ENCODE assay signal across 15 mouse cellular contexts in the genomic region with DNA sequence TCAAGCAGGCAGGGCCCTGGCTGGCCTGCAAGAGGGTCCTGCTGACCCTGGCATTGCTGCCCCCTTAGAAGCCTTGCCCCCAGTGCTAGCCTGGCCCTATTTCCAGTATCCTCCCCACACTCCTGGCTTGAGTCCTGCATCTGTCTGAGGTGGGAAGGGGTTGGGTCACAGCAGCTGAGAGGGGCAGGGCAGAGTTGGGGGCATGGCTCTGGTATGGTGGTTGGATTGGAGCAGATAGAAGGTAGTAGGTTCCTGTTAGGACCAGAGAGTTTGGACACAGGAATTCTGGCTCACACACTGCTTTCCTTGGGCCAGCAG. TPM values are rescaled to one million over a fixed set of nuclear protein-coding genes. Genes with fewer than 3 reads are reported as not detected.
DNase-seq lines count a peak whose midpoint lies in the region; ATAC-seq lines count a peak whose summit lies in the region.
"Had no signal": no experiment of that assay in that cellular context is flagged by ENCODE, and none has a peak within 500 bp of the region (broad histone marks: within the 10 kb centered on the region; RNA-seq: fewer than 3 reads in every experiment).

No protein-coding gene starts in this region.

- peak overlapping the region; percentile 46; the same call in 1 of the 2 replicates for H3K4me3 ChIP-seq in heart, embryonic 11.5 days (ENCODE audit: low read depth, low read length)
- H3K4me3 ChIP-seq in forebrain, embryonic 10.5 days = no peak overlapping the region
- H3K4me3 ChIP-seq in hindbrain, embryonic 10.5 days = no peak overlapping the region
- H3K4me3 ChIP-seq in midbrain, embryonic 14.5 days (replicated peaks; ENCODE audit: low read depth, low read length) = no peak overlapping the region
- H3K4me3 ChIP-seq: liver, embryonic 12.5 days had no signal

- no peaks in the 10 kb centered on the region for H3K9me3 ChIP-seq in heart, embryonic 11.5 days (replicated peaks; ENCODE audit: control insufficient read depth, low read length)
- no peaks in the 10 kb centered on the region for H3K9me3 ChIP-seq in forebrain, embryonic 10.5 days
- H3K9me3 ChIP-seq in hindbrain, embryonic 10.5 days = no peaks in the 10 kb centered on the region
- H3K9me3 ChIP-seq in midbrain, embryonic 14.5 days (ENCODE audit: control insufficient read depth, low read length) = no peaks in the 10 kb centered on the region
- H3K9me3 ChIP-seq: liver, embryonic 12.5 days had no signal

- H3K4me1 ChIP-seq in heart, embryonic 11.5 days (ENCODE audit: control insufficient read depth, insufficient read depth, low read length) = peaks cover 20% of the 10 kb centered on the region
- peaks cover 47% of the 10 kb centered on the region for H3K4me1 ChIP-seq in forebrain, embryonic 10.5 days
- H3K4me1 ChIP-seq in hindbrain, embryonic 10.5 days (replicated peaks) = peaks cover 43% of the 10 kb centered on the region
- peaks cover 36% of the 10 kb centered on the region for H3K4me1 ChIP-seq in midbrain, embryonic 14.5 days (ENCODE audit: control insufficient read depth, insufficient read depth, low read length)

- no peak for ATAC-seq in heart, embryonic 11.5 days (replicated peaks; ENCODE audit: insufficient number of reproducible peaks, low FRiP score, low TSS enrichment)
- 0 out of 2 replicates have a peak, but pooled peaks have one; percentile 34 for ATAC-seq in midbrain, embryonic 14.5 days (ENCODE audit: low FRiP score, low TSS enrichment)
- ATAC-seq: liver, embryonic 12.5 days; Patski had no signal

- peak overlapping the region; percentile 99 for H3K27ac ChIP-seq in heart, embryonic 11.5 days (ENCODE audit: low read depth, low read length)
- H3K27ac ChIP-seq in forebrain, embryonic 10.5 days = peak overlapping the region; percentile 90
- H3K27ac ChIP-seq in hindbrain, embryonic 10.5 days = peak overlapping the region; percentile 77
- peak overlapping the region; percentile 90 for H3K27ac ChIP-seq in midbrain, embryonic 14.5 days (replicated peaks; ENCODE audit: low read depth, low read length)
- H3K27ac ChIP-seq: liver, embryonic 12.5 days had no signal

- intact Hi-C loops in heart, postnatal 25 days (cut with DNase I) = no loop called here

- peak overlapping the region; percentile 70 for H3K4me2 ChIP-seq in heart, embryonic 11.5 days
- H3K4me2 ChIP-seq in midbrain, embryonic 14.5 days (ENCODE audit: low read length) = no peak overlapping the region
- H3K4me2 ChIP-seq: liver, embryonic 12.5 days had no signal

- H3K9ac ChIP-seq in heart, embryonic 11.5 days (ENCODE audit: low read depth, low read length) = peak overlapping the region; percentile 59
- 0 out of 2 replicates have a peak overlapping the region, but pooled peaks have one; percentile 26 for H3K9ac ChIP-seq in midbrain, embryonic 14.5 days (replicated peaks; ENCODE audit: low read length)
- H3K9ac ChIP-seq: liver, embryonic 12.5 days had no signal

- peaks cover 7% of the 10 kb centered on the region; the same call in 1 of the 2 replicates for H3K27me3 ChIP-seq in heart, embryonic 11.5 days (ENCODE audit: control insufficient read depth, insufficient read depth, low read length)
- peaks cover 14% of the 10 kb centered on the region; the same call in 1 of the 2 replicates for H3K27me3 ChIP-seq in forebrain, embryonic 10.5 days (ENCODE audit: poor library complexity, severe bottlenecking)
- peaks cover 4% of the 10 kb centered on the region; the same call in 1 of the 2 replicates for H3K27me3 ChIP-seq in hindbrain, embryonic 10.5 days (ENCODE audit: insufficient read depth, poor library complexity, severe bottlenecking)
- H3K27me3 ChIP-seq in midbrain, embryonic 14.5 days (ENCODE audit: control insufficient read depth, insufficient read depth, low read length) = no peaks in the 10 kb centered on the region

- no peaks in the 10 kb centered on the region; the same call in 1 of the 2 replicates for H3K36me3 ChIP-seq in heart, embryonic 11.5 days (ENCODE audit: control insufficient read depth, insufficient read depth, low read length)
- no peaks in the 10 kb centered on the region for H3K36me3 ChIP-seq in forebrain, embryonic 10.5 days (replicated peaks)
- H3K36me3 ChIP-seq in hindbrain, embryonic 10.5 days = no peaks in the 10 kb centered on the region
- H3K36me3 ChIP-seq in midbrain, embryonic 14.5 days (ENCODE audit: control insufficient read depth, insufficient read depth, low read length) = no peaks in the 10 kb centered on the region
- H3K36me3 ChIP-seq: liver, embryonic 12.5 days had no signal

- DNase-seq in heart, postnatal 25 days (ENCODE audit: low spot score) = no peak
- DNase-seq in forebrain, embryonic 10.5 days (ENCODE audit: extremely low spot score, low spot score) = no peak
- no peak for DNase-seq in hindbrain, embryonic 10.5 days (ENCODE audit: low spot score)
- no peak for DNase-seq in midbrain, embryonic 14.5 days
- no peak for DNase-seq in thymus, postnatal 0 days (ENCODE audit: low spot score)
- no peak for DNase-seq in adrenal gland, postnatal 4 days (ENCODE audit: low spot score in 2 of 2)
- DNase-seq in cerebellum, adult 8-10 months = no peak
- DNase-seq: cerebellum, adult 9-11 months; gastrocnemius, postnatal 14 days; kidney, adult 18-20 months had no signal

RNA-seq across cellular contexts. Expression of a gene that starts 0.4 kb away (rescaled TPM):
- polyA plus RNA-seq in heart, embryonic 11.5 days (2014; fragmentation: Nextera tagmentation; extraction: Ambion mirVana) = 3,446 and 4,122 TPM in 2 replicates
- total RNA-seq in heart, postnatal 25 days (2021) = 1,000 to 10,000 TPM; 2,164 to 2,361 TPM
- polyA plus RNA-seq in forebrain, embryonic 10.5 days (2016; fragmentation: Nextera tagmentation; extraction: Ambion mirVana) = 0.63 and 0.72 TPM in 2 replicates
- polyA plus RNA-seq in hindbrain, embryonic 10.5 days (2016; fragmentation: Nextera tagmentation; extraction: Ambion mirVana) = 0.16 and 4.6 TPM in 2 replicates
- 5.4 and 7.7 TPM in 2 replicates for polyA plus RNA-seq in midbrain, embryonic 14.5 days (2014; fragmentation: Nextera tagmentation; extraction: Ambion mirVana)
- 0.49 and 0.55 TPM in 2 replicates for polyA plus RNA-seq in thymus, postnatal 0 days (2015; fragmentation: Nextera tagmentation; extraction: Ambion mirVana)
- total RNA-seq in adrenal gland, postnatal 4 days (2021) = 10 to 100 TPM in 1 of 2 experiments, 1 to 10 TPM in 1; 5.3 to 21.8 TPM
- total RNA-seq: megakaryocyte-erythroid progenitor cell, adult 5-6 weeks had no signal

RNA-seq across cellular contexts. Expression of a gene that starts 18.1 kb away (rescaled TPM):
- polyA plus RNA-seq in heart, embryonic 11.5 days (2014; fragmentation: Nextera tagmentation; extraction: Ambion mirVana) = not detected in 2 replicates
- not detected for total RNA-seq in heart, postnatal 25 days (2021)
- polyA plus RNA-seq in forebrain, embryonic 10.5 days (2016; fragmentation: Nextera tagmentation; extraction: Ambion mirVana) = not detected in 2 replicates
- not detected in 2 replicates for polyA plus RNA-seq in hindbrain, embryonic 10.5 days (2016; fragmentation: Nextera tagmentation; extraction: Ambion mirVana)
- polyA plus RNA-seq in midbrain, embryonic 14.5 days (2014; fragmentation: Nextera tagmentation; extraction: Ambion mirVana) = not detected in 2 replicates
- polyA plus RNA-seq in thymus, postnatal 0 days (2015; fragmentation: Nextera tagmentation; extraction: Ambion mirVana) = not detected in 2 replicates
- not detected for total RNA-seq in adrenal gland, postnatal 4 days (2021)
- total RNA-seq: gastrocnemius, postnatal 14 days; layer of hippocampus, postnatal 25 days; megakaryocyte-erythroid progenitor cell, adult 5-6 weeks had no signal
- polyA plus RNA-seq: liver, embryonic 12.5 days; Patski had no signal

RNA-seq across cellular contexts. Expression of a gene that starts 20.4 kb away (rescaled TPM):
- polyA plus RNA-seq in heart, embryonic 11.5 days (2014; fragmentation: Nextera tagmentation; extraction: Ambion mirVana) = 60.3 and 62.1 TPM in 2 replicates
- total RNA-seq in heart, postnatal 25 days (2021) = 10 to 100 TPM; 26.0 to 27.0 TPM
- 102 and 104 TPM in 2 replicates for polyA plus RNA-seq in forebrain, embryonic 10.5 days (2016; fragmentation: Nextera tagmentation; extraction: Ambion mirVana)
- polyA plus RNA-seq in hindbrain, embryonic 10.5 days (2016; fragmentation: Nextera tagmentation; extraction: Ambion mirVana) = 73.5 and 85.9 TPM in 2 replicates
- 51.7 and 54.3 TPM in 2 replicates for polyA plus RNA-seq in midbrain, embryonic 14.5 days (2014; fragmentation: Nextera tagmentation; extraction: Ambion mirVana)
- 128 and 129 TPM in 2 replicates for polyA plus RNA-seq in thymus, postnatal 0 days (2015; fragmentation: Nextera tagmentation; extraction: Ambion mirVana)
- 10 to 100 TPM; 44.2 to 47.5 TPM for total RNA-seq in adrenal gland, postnatal 4 days (2021)

RNA-seq across cellular contexts. Expression of a gene that starts 28.1 kb away (rescaled TPM):
- 2,306 and 2,903 TPM in 2 replicates for polyA plus RNA-seq in heart, embryonic 11.5 days (2014; fragmentation: Nextera tagmentation; extraction: Ambion mirVana)
- over 10,000 TPM; 23,221 to 24,394 TPM for total RNA-seq in heart, postnatal 25 days (2021)
- polyA plus RNA-seq in forebrain, embryonic 10.5 days (2016; fragmentation: Nextera tagmentation; extraction: Ambion mirVana) = 0.38 and 0.41 TPM in 2 replicates
- polyA plus RNA-seq in hindbrain, embryonic 10.5 days (2016; fragmentation: Nextera tagmentation; extraction: Ambion mirVana) = 0.63 and 1.9 TPM in 2 replicates
- polyA plus RNA-seq in midbrain, embryonic 14.5 days (2014; fragmentation: Nextera tagmentation; extraction: Ambion mirVana) = 0.98 and 1.7 TPM in 2 replicates
- polyA plus RNA-seq in thymus, postnatal 0 days (2015; fragmentation: Nextera tagmentation; extraction: Ambion mirVana) = 0.34 and 0.35 TPM in 2 replicates
- 1 to 10 TPM in 1 of 2 experiments, under 1 TPM in 1; 0.81 to 4.9 TPM for total RNA-seq in adrenal gland, postnatal 4 days (2021)
- total RNA-seq: megakaryocyte-erythroid progenitor cell, adult 5-6 weeks had no signal

RNA-seq across cellular contexts. Expression of a gene that starts 58.8 kb away (rescaled TPM):
- 0.49 and 0.90 TPM in 2 replicates for polyA plus RNA-seq in heart, embryonic 11.5 days (2014; fragmentation: Nextera tagmentation; extraction: Ambion mirVana)
- under 1 TPM; 0.29 to 0.36 TPM for total RNA-seq in heart, postnatal 25 days (2021)
- 0.26 and 0.81 TPM in 2 replicates for polyA plus RNA-seq in forebrain, embryonic 10.5 days (2016; fragmentation: Nextera tagmentation; extraction: Ambion mirVana)
- 0.78 and 2.9 TPM in 2 replicates for polyA plus RNA-seq in hindbrain, embryonic 10.5 days (2016; fragmentation: Nextera tagmentation; extraction: Ambion mirVana)
- 4.2 and 4.3 TPM in 2 replicates for polyA plus RNA-seq in midbrain, embryonic 14.5 days (2014; fragmentation: Nextera tagmentation; extraction: Ambion mirVana)
- 0.22 TPM in 1 of 2 replicates, not detected in the other for polyA plus RNA-seq in thymus, postnatal 0 days (2015; fragmentation: Nextera tagmentation; extraction: Ambion mirVana)
- 1 to 10 TPM; 2.4 to 3.8 TPM for total RNA-seq in adrenal gland, postnatal 4 days (2021)
- total RNA-seq: megakaryocyte-erythroid progenitor cell, adult 5-6 weeks had no signal
- polyA plus RNA-seq: liver, embryonic 12.5 days; Patski had no signal

Comparison
In these comparisons a context has a peak if more than half of its experiments do, and no peak if none do; other contexts are left out.
1. RNA of a gene that starts 0.4 kb away (polyA plus RNA-seq): 3,446 to 4,122 TPM in heart, embryonic 11.5 days; 5.4 to 7.7 TPM in midbrain, embryonic 14.5 days, 0.63 to 0.72 TPM in forebrain, embryonic 10.5 days, 0.49 to 0.55 TPM in thymus, postnatal 0 days and 0.16 to 4.6 TPM in hindbrain, embryonic 10.5 days; every median in the first group is over 100 times any median in the second.
2. Peak in every context shown above with its lines, with median percentiles within 50 percentile points of each other: H3K27ac ChIP-seq.